Mouse (Mus musculus): ENCODE results near the gene Carnmt1. TPM values are rescaled to one million over a fixed set of nuclear protein-coding genes. Genes with fewer than 3 reads are reported as not detected.
A peak's percentile ranks its signal among the peaks of the same experiment; 100 is the strongest.

Gene Carnmt1
- polyA plus RNA-seq, 1 experiment from 2014 or later, result 26.5 TPM

- no peak overlapping the region for H3K27ac ChIP-seq (ENCODE audit: low read depth, low read length)
- H3K36me3 ChIP-seq (ENCODE audit: control insufficient read depth, insufficient read depth, low read length), result no peaks in the 10 kb centered on the region
- peaks cover 9% of the 10 kb centered on the region for H3K4me1 ChIP-seq (ENCODE audit: control insufficient read depth, insufficient read depth, low read length)
- peak overlapping the region; percentile 80 for H3K4me2 ChIP-seq
- H3K9ac ChIP-seq (ENCODE audit: low read depth, low read length), result no peak overlapping the region
- H3K4me3 ChIP-seq (ENCODE audit: low read depth, low read length), result no peak overlapping the region; the same call in 1 of the 2 replicates
- ATAC-seq (replicated peaks; ENCODE audit: insufficient number of reproducible peaks, low FRiP score, low TSS enrichment), result no peak
- no peaks in the 10 kb centered on the region for H3K27me3 ChIP-seq (ENCODE audit: control insufficient read depth, insufficient read depth, low read length)
- 47% methylated on average over 3 of the region's 3 CpGs for WGBS (ENCODE audit: insufficient replicate concordance)
- no peaks in the 10 kb centered on the region for H3K9me3 ChIP-seq (replicated peaks; ENCODE audit: control insufficient read depth, low read length)
These were observed 1.9 kb downstream of the Carnmt1 start for GRCm38 (mm10) chr19:18672498-18672897.

GRCm38 (mm10) chr19:18673116-18673515, 2.6 kb downstream of the Carnmt1 start:
- Histone ChIP-seq H3K9me3 (replicated peaks; ENCODE audit: control insufficient read depth, low read length) (no peaks in the 10 kb centered on the region), H3K4me1 (ENCODE audit: control insufficient read depth, insufficient read depth, low read length) (peaks cover 9% of the 10 kb centered on the region), H3K27me3 (ENCODE audit: control insufficient read depth, insufficient read depth, low read length) (no peaks in the 10 kb centered on the region), H3K27ac (ENCODE audit: low read depth, low read length) (no peak overlapping the region), H3K9ac (ENCODE audit: low read depth, low read length) (no peak overlapping the region), H3K4me2 (peak overlapping the region; percentile 80), H3K36me3 (ENCODE audit: control insufficient read depth, insufficient read depth, low read length) (no peaks in the 10 kb centered on the region), H3K4me3 (ENCODE audit: low read depth, low read length) (no peak overlapping the region)
- WGBS (ENCODE audit: insufficient replicate concordance), result 26% methylated on average over 4 of the region's 4 CpGs
- ATAC-seq (replicated peaks; ENCODE audit: insufficient number of reproducible peaks, low FRiP score, low TSS enrichment), result no peak

GRCm38 (mm10) chr19:18682142-18682541, 11.6 kb downstream of the Carnmt1 start:
- ATAC-seq (replicated peaks; ENCODE audit: insufficient number of reproducible peaks, low FRiP score, low TSS enrichment), result no peak
- Histone ChIP-seq H3K4me2 (no peak overlapping the region), H3K27ac (ENCODE audit: low read depth, low read length) (no peak overlapping the region), H3K27me3 (ENCODE audit: control insufficient read depth, insufficient read depth, low read length) (no peaks in the 10 kb centered on the region), H3K9me3 (replicated peaks; ENCODE audit: control insufficient read depth, low read length) (no peaks in the 10 kb centered on the region), H3K9ac (ENCODE audit: low read depth, low read length) (no peak overlapping the region), H3K36me3 (ENCODE audit: control insufficient read depth, insufficient read depth, low read length) (no peaks in the 10 kb centered on the region; the same call in 1 of the 2 replicates), H3K4me1 (ENCODE audit: control insufficient read depth, insufficient read depth, low read length) (no peaks in the 10 kb centered on the region), H3K4me3 (ENCODE audit: low read depth, low read length) (no peak overlapping the region)
- 43% methylated on average over 4 of the region's 4 CpGs for WGBS (ENCODE audit: insufficient replicate concordance)

- WGBS (ENCODE audit: insufficient replicate concordance), result 78% methylated on average over 3 of the region's 3 CpGs
- no peak overlapping the region for H3K4me2 ChIP-seq
- H3K9ac ChIP-seq (ENCODE audit: low read depth, low read length), result no peak overlapping the region
- ATAC-seq (replicated peaks; ENCODE audit: insufficient number of reproducible peaks, low FRiP score, low TSS enrichment), result no peak
- no peaks in the 10 kb centered on the region for H3K27me3 ChIP-seq (ENCODE audit: control insufficient read depth, insufficient read depth, low read length)
- no peaks in the 10 kb centered on the region for H3K36me3 ChIP-seq (ENCODE audit: control insufficient read depth, insufficient read depth, low read length)
- H3K27ac ChIP-seq (ENCODE audit: low read depth, low read length), result no peak overlapping the region
- no peaks in the 10 kb centered on the region for H3K9me3 ChIP-seq (replicated peaks; ENCODE audit: control insufficient read depth, low read length)
- H3K4me3 ChIP-seq (ENCODE audit: low read depth, low read length), result no peak overlapping the region
- H3K4me1 ChIP-seq (ENCODE audit: control insufficient read depth, insufficient read depth, low read length), result peaks cover 4% of the 10 kb centered on the region; the same call in 1 of the 2 replicates
These were observed 17.0 kb downstream of the Carnmt1 start for GRCm38 (mm10) chr19:18687556-18687955.

- Histone ChIP-seq H3K4me1 (ENCODE audit: control insufficient read depth, insufficient read depth, low read length) (peaks cover 4% of the 10 kb centered on the region; the same call in 1 of the 2 replicates), H3K9ac (ENCODE audit: low read depth, low read length) (no peak overlapping the region), H3K4me3 (ENCODE audit: low read depth, low read length) (no peak overlapping the region), H3K4me2 (no peak overlapping the region), H3K36me3 (ENCODE audit: control insufficient read depth, insufficient read depth, low read length) (no peaks in the 10 kb centered on the region), H3K9me3 (replicated peaks; ENCODE audit: control insufficient read depth, low read length) (no peaks in the 10 kb centered on the region), H3K27ac (ENCODE audit: low read depth, low read length) (peak overlapping the region; percentile 51), H3K27me3 (ENCODE audit: control insufficient read depth, insufficient read depth, low read length) (no peaks in the 10 kb centered on the region)
- WGBS (ENCODE audit: insufficient replicate concordance), result 44% methylated on average over 3 of the region's 3 CpGs
- ATAC-seq (replicated peaks; ENCODE audit: insufficient number of reproducible peaks, low FRiP score, low TSS enrichment), result peak; percentile 83; the same call in 1 of the 2 replicates
These were observed 21.6 kb downstream of the Carnmt1 start for GRCm38 (mm10) chr19:18692176-18692575.

- Histone ChIP-seq H3K4me3 (ENCODE audit: low read depth, low read length) (no peak overlapping the region), H3K36me3 (ENCODE audit: control insufficient read depth, insufficient read depth, low read length) (no peaks in the 10 kb centered on the region), H3K9ac (ENCODE audit: low read depth, low read length) (no peak overlapping the region), H3K9me3 (replicated peaks; ENCODE audit: control insufficient read depth, low read length) (no peaks in the 10 kb centered on the region), H3K27me3 (ENCODE audit: control insufficient read depth, insufficient read depth, low read length) (no peaks in the 10 kb centered on the region), H3K4me2 (no peak overlapping the region), H3K27ac (ENCODE audit: low read depth, low read length) (peak overlapping the region; percentile 51; the same call in 1 of the 2 replicates), H3K4me1 (ENCODE audit: control insufficient read depth, insufficient read depth, low read length) (peaks cover 4% of the 10 kb centered on the region; the same call in 1 of the 2 replicates)
- WGBS (ENCODE audit: insufficient replicate concordance), result 87% methylated on average over 2 of the region's 2 CpGs
- ATAC-seq (replicated peaks; ENCODE audit: insufficient number of reproducible peaks, low FRiP score, low TSS enrichment), result no peak
These were observed 22.2 kb downstream of the Carnmt1 start for GRCm38 (mm10) chr19:18692768-18693167.

GRCm38 (mm10) chr19:18695116-18695515, 24.6 kb downstream of the Carnmt1 start:
- WGBS (ENCODE audit: insufficient replicate concordance), result 93% methylated on average over 3 of the region's 3 CpGs
- no peak overlapping the region for H3K9ac ChIP-seq (ENCODE audit: low read depth, low read length)
- H3K27ac ChIP-seq (ENCODE audit: low read depth, low read length), result no peak overlapping the region
- no peaks in the 10 kb centered on the region for H3K9me3 ChIP-seq (replicated peaks; ENCODE audit: control insufficient read depth, low read length)
- H3K36me3 ChIP-seq (ENCODE audit: control insufficient read depth, insufficient read depth, low read length), result no peaks in the 10 kb centered on the region
- peaks cover 4% of the 10 kb centered on the region; the same call in 1 of the 2 replicates for H3K4me1 ChIP-seq (ENCODE audit: control insufficient read depth, insufficient read depth, low read length)
- ATAC-seq (replicated peaks; ENCODE audit: insufficient number of reproducible peaks, low FRiP score, low TSS enrichment), result no peak
- no peak overlapping the region for H3K4me2 ChIP-seq
- no peaks in the 10 kb centered on the region for H3K27me3 ChIP-seq (ENCODE audit: control insufficient read depth, insufficient read depth, low read length)
- H3K4me3 ChIP-seq (ENCODE audit: low read depth, low read length), result no peak overlapping the region

- Histone ChIP-seq H3K4me2 (no peak overlapping the region), H3K27ac (ENCODE audit: low read depth, low read length) (no peak overlapping the region), H3K9ac (ENCODE audit: low read depth, low read length) (no peak overlapping the region), H3K36me3 (ENCODE audit: control insufficient read depth, insufficient read depth, low read length) (no peaks in the 10 kb centered on the region), H3K9me3 (replicated peaks; ENCODE audit: control insufficient read depth, low read length) (no peaks in the 10 kb centered on the region), H3K4me3 (ENCODE audit: low read depth, low read length) (no peak overlapping the region), H3K27me3 (ENCODE audit: control insufficient read depth, insufficient read depth, low read length) (no peaks in the 10 kb centered on the region), H3K4me1 (ENCODE audit: control insufficient read depth, insufficient read depth, low read length) (peaks cover 4% of the 10 kb centered on the region; the same call in 1 of the 2 replicates)
- no peak for ATAC-seq (replicated peaks; ENCODE audit: insufficient number of reproducible peaks, low FRiP score, low TSS enrichment)
- 58% methylated on average over 1 of the region's 1 CpGs for WGBS (ENCODE audit: insufficient replicate concordance)
These were observed 25.0 kb downstream of the Carnmt1 start for GRCm38 (mm10) chr19:18695552-18695951.

GRCm38 (mm10) chr19:18708101-18708500, 37.5 kb downstream of the Carnmt1 start:
- ATAC-seq (replicated peaks; ENCODE audit: insufficient number of reproducible peaks, low FRiP score, low TSS enrichment), result no peak
- no peaks in the 10 kb centered on the region for H3K27me3 ChIP-seq (ENCODE audit: control insufficient read depth, insufficient read depth, low read length)
- H3K36me3 ChIP-seq (ENCODE audit: control insufficient read depth, insufficient read depth, low read length), result no peaks in the 10 kb centered on the region
- H3K27ac ChIP-seq (ENCODE audit: low read depth, low read length), result no peak overlapping the region
- H3K4me1 ChIP-seq (ENCODE audit: control insufficient read depth, insufficient read depth, low read length), result no peaks in the 10 kb centered on the region
- H3K4me2 ChIP-seq, result no peak overlapping the region
- no peaks in the 10 kb centered on the region for H3K9me3 ChIP-seq (replicated peaks; ENCODE audit: control insufficient read depth, low read length)
- no peak overlapping the region for H3K9ac ChIP-seq (ENCODE audit: low read depth, low read length)
- no peak overlapping the region for H3K4me3 ChIP-seq (ENCODE audit: low read depth, low read length)

Measured in heart, embryonic 11.5 days (tissue).